Mouse (Mus musculus): ENCODE measurements at regions not wholly inside any gene's neighbourhood (a gene's known extent, or its start where the extent isn't known, plus 50 kb on each side); places are given as distances from the start of the nearest gene placed in this dataset.
"Not testable (repeated sequence)": the region's sequence is repeated elsewhere in the genome, so short reads cannot be mapped to it uniquely, and the experiment has no call there.

DNA sequence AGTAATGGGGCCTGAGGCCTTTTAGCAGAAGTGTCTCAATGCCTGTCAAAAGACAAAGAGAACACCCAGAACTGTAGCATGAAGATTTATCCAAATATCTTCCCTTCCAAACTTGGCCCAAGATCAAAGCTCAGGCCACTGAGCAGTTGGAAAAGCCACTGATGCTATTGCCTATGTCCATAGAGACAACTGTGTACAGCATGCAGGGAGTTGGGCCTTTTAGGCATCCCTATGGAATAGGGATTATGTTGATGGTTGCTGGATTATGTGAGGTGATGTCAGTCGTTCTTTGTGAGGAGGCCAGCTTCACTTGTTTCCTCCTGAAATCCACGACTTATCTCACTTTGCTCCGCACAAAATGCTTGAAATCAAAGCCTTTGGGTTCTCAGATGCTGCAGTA is 153.1 kb upstream of the Gm17728 start:
- DNase-seq (ENCODE audit: low spot score), result no peak

DNA sequence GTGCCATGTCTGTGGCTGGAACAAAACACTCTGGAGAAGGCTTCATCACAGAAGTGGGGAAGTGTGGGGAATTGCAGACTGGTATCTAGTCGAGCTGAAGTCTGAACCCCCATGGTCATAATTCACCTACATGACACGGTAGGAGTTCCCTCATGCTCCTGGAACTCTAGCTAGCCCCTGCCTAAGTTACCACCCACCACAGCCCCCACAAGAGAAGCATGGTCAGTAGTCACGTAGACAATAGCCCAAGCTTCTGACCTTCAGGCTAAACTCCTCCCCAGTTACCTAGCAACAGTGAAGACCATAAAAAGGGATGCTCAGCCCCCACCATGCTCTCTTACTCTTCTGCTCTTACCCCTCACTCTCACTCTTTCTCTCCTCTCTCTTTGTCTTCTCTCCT is 143.8 kb upstream of the Gm17728 start:
- not testable (repeated sequence) for DNase-seq (ENCODE audit: low spot score)

DNA sequence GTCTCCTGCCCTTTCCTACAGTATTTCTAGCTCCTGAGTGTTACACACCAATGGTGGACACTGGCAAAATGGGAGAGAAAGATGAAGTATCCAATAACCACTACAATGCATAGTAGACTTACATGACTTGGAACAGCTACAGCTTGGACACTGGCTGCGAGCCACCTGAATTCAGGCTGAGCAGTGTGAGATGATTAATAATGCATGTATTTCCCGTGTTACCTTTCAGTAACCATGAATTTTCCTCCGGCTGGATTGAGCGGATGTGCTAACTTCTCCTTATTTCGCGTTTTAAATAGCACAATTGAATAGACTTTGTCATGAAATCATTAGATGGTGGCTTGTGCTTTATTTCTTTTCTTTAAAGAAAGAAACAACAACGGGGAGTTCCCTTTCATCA is 142.4 kb upstream of the Gm17728 start:
- DNase-seq (ENCODE audit: low spot score), result no peak

DNA sequence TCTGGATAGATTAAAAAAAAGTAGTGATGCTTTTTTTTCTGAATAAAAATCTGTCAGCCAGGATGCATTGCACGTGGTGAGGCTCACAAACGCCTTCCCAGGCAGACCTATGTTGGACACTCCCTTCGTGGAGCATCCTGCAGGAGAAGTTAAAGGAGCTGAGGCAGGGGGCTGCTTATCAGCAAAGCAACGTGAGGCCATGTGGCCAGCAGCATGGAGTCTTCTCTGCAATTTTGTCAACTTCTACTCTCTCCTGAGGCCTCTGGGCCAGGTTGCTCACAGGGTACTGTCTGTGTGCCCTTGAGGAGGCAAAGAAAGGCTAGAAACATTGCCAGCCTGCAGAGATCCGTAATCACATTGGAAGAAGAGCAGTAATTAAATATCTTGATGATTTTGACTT is 140.0 kb upstream of the Gm17728 start:
- no peak for DNase-seq (ENCODE audit: low spot score)

DNA sequence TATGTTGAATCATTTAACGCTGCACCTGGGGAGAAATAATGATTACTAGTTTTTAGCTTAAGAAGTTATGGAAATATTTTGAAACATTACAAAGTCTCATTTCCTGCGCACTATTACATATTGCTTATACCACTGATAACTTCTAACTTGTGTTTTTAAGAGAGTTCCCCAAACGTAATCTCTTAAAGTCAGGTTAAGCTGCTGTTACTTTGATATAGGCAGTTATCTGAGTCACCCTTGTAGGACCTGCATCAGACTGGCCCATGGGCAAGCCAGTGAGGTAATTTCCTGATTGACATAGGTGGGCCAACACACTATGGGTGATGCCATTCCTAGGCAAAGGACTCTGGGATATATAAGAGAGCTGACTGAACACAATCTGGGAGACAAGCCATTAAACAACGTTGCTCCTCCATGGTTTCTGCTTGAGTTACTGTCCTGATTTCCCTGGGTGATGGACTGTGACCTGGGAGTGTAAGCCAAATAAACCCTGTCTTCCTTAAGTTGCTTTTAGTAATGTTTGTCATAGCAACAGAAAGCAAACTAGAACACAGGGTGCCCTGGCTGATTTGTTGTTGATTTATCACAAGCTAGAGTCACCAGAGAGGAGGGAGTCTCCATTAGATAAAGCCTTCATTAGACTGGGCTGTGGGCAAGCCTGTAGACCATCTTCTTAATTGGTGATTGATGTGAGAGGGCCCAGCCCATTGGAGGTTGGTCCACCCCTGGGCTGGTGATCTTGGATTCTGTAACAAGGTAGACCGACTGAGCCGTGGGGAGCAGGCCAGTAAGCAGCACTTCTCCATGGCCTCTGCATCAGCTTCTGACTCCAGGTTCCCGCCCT is 139.3 kb upstream of the Gm17728 start:
- DNase-seq (ENCODE audit: low spot score), result no peak

DNA sequence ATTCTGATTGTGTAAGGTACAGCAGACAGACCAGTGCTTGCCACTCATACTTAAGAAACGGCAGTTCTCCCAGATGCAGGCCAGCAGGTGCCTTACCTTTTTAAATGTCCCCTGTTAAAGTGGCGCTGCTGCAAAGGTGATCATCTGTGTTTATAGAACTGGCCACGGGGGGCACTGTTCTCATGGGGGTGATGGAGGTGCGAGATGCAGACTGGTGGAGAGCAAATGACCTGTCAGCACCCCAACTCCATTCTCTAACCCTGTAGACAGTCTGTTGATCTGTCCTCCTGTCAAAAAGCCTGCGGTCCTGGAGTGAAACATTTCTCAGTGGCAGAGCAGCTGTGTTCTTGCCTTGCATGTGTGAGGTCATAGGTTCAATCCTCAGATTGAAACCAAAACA is 135.4 kb upstream of the Gm17728 start:
- no peak for DNase-seq (ENCODE audit: low spot score)

DNA sequence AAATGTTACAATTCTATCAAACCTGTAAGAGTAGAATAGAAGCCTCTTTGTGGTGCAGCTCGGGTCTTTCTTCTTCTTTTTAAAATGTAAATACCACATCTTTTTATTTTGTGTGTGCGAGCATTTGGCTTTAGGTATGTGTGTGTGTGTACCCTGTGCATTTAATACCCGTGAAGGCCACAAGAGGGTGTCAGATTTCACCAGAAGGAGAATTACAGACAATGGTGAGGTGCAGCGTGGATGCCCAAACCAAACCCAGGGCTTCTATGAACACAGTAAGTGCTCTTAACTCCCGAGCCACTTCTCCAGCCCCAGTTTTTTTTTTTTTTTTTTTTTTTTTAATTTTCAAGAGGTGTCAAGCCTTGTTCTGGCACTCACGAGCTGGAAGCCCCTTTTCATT is 135.0 kb upstream of the Gm17728 start:
- no peak for DNase-seq (ENCODE audit: low spot score)

DNA sequence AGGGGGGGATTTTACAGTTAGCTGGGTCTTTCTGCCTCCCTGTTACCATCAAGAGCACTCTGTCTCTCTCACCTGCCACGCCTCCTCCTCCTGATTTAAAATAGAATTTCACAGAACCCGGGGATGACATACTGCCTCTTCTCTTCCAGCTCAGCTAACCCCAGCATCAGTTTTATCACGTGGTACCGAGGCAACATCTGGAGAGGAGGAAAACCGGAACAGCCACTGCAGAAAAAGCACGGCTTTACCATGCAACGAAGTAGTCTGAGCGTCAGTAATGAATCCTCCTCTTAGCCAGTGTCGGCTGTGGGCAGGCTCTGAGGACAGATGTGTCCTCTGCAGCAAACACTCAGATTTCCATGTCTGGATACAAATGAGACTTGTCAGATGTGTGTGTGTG is 134.2 kb upstream of the Gm17728 start:
- DNase-seq (ENCODE audit: low spot score), result no peak

DNA sequence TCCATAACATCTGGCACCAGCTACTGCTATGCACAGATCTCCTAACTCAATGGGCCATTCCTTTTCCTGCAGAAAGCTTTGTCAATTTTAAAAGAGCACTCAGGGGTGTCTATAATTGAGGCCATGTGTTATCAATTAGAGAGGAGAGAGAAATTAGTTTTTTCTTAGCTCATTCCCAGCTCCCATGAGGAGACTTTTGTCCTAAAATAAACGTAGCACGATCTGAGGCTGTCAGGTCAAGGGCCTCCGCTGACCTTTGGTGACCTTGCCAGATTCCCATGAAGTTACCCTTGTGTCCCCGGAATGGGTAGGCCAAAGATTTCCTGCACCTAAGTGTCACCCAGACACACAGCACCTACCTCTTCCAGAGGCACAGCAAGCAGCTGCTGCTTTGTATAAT is 130.3 kb upstream of the Gm17728 start:
- no peak for DNase-seq (ENCODE audit: low spot score)

DNA sequence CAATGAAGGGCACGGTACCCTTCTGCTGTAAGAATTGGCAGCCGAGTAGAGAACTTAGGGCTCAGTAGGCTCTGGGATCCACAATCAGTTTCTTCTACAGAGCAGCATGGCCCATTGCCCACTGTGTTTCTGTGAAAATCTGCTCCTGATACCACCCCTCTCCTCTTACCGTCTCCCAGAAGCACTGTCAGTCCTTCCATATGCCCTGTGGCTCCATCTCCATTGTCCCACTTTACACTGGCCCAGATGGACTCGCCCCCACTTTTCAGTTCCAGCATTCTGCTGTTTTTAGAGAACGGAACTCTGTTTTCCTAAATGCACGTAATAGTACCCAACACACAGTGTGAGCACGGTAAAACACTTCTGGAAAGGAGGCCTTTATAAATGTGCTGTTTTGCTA is 129.6 kb upstream of the Gm17728 start:
- no peak for DNase-seq (ENCODE audit: low spot score)

DNA sequence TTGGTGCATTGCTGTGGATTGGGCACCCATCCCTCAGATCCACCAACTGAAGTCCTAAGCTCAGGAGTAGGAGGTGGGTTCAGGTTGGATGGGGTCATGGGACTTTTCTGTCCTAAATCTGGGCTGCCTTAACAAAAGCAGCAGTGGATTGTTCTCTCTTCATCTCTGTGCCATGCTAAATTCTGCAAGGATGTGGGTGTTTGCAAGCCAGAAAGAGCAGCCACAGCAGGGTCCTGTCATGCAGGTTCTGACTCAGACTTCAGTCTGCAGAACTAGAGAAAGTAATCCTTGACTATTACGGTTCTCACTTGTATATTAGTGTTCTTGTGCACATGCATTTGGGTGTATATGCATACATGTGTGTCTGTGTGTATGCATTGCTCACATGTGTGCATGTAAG is 125.5 kb upstream of the Gm17728 start:
- DNase-seq (ENCODE audit: low spot score), result no peak

DNA sequence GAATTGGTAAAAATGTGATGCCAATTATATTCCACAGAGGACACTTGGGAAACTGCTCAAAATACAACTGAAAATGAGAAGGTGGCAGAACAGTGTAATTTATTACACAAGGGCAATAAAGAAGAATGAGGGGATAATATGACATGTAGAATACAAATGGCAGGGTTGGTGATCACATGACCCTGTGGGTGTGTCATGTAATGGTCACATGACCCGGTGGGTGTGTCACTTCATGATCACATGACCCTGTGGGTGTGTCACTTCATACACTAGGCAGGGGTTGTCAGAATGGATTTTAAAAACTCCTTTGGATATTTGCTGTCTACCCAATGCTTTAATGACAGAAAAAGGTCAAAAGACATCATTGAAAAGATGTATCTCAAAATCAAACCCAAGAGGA is 123.6 kb upstream of the Gm17728 start:
- DNase-seq (ENCODE audit: low spot score), result no peak

DNA sequence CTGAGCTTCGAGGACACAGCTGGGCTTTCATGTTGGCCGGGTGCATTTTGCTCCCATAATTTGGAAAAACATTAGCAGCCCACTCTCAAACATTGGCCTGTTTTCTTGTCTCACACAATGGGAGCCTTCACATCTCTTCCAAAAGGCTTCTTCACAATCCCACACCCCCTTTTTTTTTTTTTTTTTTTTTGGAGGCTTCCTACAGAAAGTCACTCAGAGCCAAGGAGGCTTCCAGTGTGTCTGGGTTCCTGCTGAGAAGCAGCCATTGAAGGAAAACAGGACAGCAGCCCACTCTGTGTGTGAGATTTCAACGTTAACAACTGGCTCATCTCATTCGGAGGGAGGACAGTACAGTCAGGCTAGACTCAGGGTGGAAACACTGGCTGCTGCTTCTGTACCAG is 120.8 kb upstream of the Gm17728 start:
- no peak for DNase-seq (ENCODE audit: low spot score)

DNA sequence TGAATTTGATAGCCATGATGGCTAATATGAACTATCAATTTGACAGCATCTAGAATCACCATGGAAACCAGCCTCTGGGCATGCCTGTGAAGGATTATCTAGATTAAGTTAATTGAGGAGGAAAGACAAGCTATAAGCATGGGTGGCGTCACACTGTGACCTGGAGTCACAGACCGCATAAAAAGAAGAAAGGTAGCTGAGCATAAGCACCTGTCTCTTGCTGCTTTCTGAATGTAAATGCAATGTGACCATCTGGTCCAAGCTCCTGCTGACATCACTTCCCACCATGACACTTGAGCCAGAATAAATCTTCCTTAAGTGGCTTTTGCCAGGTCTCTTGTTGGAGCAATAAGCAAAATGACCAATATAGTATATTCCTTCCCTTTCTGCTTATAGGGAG is 113.4 kb upstream of the Gm17728 start:
- DNase-seq (ENCODE audit: low spot score), result no peak

DNA sequence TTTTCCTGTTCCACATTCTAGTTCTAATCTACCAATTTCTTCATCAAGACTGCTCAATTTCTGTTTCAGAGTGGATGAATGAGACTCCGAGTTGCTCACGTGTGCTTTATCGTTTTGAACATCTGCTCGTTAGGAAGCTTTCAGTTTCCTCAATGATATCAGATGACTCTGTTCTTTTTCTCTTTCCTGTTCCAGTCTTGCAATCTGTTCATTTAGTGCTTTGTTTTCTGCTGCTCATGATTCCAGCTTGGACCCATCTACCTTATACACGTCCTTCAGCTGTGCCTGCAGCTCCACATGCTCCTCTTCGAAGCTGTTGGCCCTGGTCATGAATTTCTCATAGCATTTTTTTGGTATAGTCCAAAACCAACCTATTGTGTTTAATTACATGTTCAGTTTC is 99.1 kb upstream of the Gm17728 start:
- DNase-seq (ENCODE audit: low spot score), result no peak

DNA sequence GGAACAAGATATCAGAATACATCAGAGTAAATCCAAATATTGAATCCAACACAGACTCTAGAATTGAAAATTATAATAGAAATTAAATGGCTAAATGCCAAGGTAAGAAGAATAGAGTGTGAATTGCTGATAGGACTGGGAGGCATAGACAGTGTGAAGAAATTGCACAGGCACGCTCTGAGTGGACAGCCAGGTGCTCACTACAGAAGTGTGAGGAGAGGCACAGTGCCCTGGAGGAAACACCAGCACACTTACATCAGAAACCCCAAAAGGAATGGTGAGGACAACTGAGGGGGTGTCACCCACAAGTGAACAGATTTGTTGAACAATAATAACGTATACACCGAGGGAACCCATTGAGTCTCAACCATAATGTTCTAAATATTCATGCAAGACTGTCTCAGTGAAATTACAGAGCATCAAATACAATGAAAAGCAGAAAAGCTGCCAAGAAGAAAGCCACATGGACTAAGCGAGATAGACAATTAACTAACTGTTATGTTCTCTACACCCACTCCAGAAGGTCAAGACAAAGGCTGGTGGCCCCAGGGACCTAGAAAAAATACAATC is 92.9 kb upstream of the Gm17728 start:
- no peak for DNase-seq (ENCODE audit: low spot score)

DNA sequence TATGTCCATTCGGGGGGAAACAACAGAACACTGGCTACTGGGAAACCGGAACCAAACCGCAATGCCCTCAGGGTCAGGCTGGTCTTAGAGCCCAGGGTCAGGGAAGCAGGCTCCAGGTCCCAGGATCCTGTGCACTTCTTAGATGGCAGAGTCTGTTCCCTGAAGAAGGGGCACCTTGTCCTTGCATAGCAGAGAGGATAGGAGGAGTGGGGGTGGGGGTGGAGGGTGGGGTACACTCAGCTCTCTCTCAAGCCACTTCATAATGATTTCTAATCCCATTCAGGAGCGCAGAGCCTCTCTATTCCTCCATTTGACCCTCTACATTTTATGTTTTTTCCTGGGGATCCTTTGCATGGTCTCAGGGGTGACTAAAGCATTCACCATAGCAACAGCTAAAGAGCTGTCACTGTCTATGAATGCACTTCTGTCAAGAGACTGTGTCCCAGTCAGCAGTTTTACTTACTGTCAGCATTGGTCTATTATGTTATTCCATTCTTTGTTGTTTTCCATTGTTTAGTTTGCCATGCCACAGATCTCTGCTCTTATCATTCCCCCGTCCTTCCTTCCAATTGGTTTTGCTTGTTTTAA is 64.2 kb upstream of the Gm17728 start:
- DNase-seq (ENCODE audit: low spot score), result no peak
